Comparison of ENCODE assay signal across 8 mouse cellular contexts in the genomic region with DNA sequence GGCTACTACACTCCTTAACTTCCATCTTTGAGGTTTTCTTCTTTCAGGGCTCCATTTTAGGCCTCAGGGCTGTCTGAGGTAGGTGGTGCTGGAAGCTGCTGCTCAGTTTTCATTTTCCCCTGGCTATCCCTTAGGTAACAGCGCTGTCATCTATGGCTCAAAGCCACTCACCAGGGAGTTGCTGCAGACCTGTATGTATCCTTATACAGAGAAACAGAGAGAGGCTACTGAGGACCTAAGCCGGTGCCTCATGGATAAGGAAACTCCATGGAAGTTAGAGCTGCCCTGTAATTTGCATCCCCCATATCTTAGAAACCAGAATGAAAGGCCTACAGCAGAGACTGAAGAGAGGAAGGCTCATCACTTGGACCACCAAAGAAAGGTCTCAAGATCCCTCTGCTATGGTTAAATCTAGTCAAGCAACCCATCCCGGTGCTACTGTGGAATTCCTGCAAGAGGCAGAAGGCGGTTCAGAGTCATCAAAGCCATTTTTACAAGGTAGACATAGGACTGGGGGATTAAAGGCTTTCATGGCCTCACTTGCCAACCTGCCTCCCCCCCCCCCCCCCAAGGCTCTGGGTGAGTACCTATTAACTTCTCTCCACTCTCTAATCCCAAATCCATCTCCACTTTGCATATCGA. TPM values are rescaled to one million over a fixed set of nuclear protein-coding genes. Genes with fewer than 3 reads are reported as not detected.
DNase-seq lines count a peak whose midpoint lies in the region; ATAC-seq and TF ChIP-seq lines count a peak whose summit lies in the region.

No protein-coding gene starts in this region.

- H3K4me3 ChIP-seq in left cerebral cortex, adult 2 months = peak overlapping the region; percentile 55
- peak overlapping the region; percentile 62 for H3K4me3 ChIP-seq in embryonic facial prominence, embryonic 15.5 days (replicated peaks)
- peak overlapping the region; percentile 86 for H3K4me3 ChIP-seq in intestine, postnatal 0 days (ENCODE audit: low read depth, low read length)
- peak overlapping the region; percentile 70 for H3K4me3 ChIP-seq in neural tube, embryonic 14.5 days (ENCODE audit: low read depth, low read length)

- no peak for TF ChIP-seq CTCF in left cerebral cortex, adult 2 months (IDR thresholded peaks at IDR 0.05)
- TF ChIP-seq CTCF in intestine, postnatal 0 days (IDR thresholded peaks at IDR 0.05; ENCODE audit: low read depth) = no peak

- H3K27ac ChIP-seq in left cerebral cortex, adult 2 months = peak overlapping the region; percentile 96; the same call in 1 of the 2 replicates
- peak overlapping the region; percentile 91 for H3K27ac ChIP-seq in embryonic facial prominence, embryonic 15.5 days (replicated peaks)
- peak overlapping the region; percentile 97 for H3K27ac ChIP-seq in intestine, postnatal 0 days (ENCODE audit: low read depth, low read length)
- no peak overlapping the region for H3K27ac ChIP-seq in neural tube, embryonic 14.5 days (ENCODE audit: low read depth, low read length)

- peaks cover 18% of the 10 kb centered on the region for H3K36me3 ChIP-seq in embryonic facial prominence, embryonic 15.5 days
- H3K36me3 ChIP-seq in intestine, postnatal 0 days (ENCODE audit: control insufficient read depth, insufficient read depth) = peaks cover 9% of the 10 kb centered on the region
- peaks cover 18% of the 10 kb centered on the region for H3K36me3 ChIP-seq in neural tube, embryonic 14.5 days (ENCODE audit: control insufficient read depth, insufficient read depth, low read length)

- no peak for ATAC-seq in embryonic facial prominence, embryonic 15.5 days (ENCODE audit: insufficient number of reproducible peaks, low FRiP score, low TSS enrichment, low read depth)
- no peak for ATAC-seq in intestine, postnatal 0 days
- no peak for ATAC-seq in neural tube, embryonic 14.5 days (ENCODE audit: low read depth)

- 62% methylated on average over 5 of the region's 5 CpGs for WGBS in embryonic facial prominence, embryonic 15.5 days
- 64% methylated on average over 5 of the region's 5 CpGs for whole genome bisulfite sequencing in intestine, postnatal 0 days
- 82% methylated on average over 5 of the region's 5 CpGs for WGBS in neural tube, embryonic 14.5 days

- peak overlapping the region; percentile 31; the same call in 1 of the 2 replicates for H3K9ac ChIP-seq in embryonic facial prominence, embryonic 15.5 days
- peak overlapping the region; percentile 83 for H3K9ac ChIP-seq in intestine, postnatal 0 days (ENCODE audit: low read depth, low read length)
- peak overlapping the region; percentile 89 for H3K9ac ChIP-seq in neural tube, embryonic 14.5 days (replicated peaks; ENCODE audit: low read depth, low read length)

- no peak for DNase-seq in left cerebral cortex, adult 2 months (ENCODE audit: extremely low spot score in 1 of 2, low spot score in 2 of 2)
- DNase-seq in left cerebral cortex, postnatal 14 days (ENCODE audit: low spot score in 2 of 2) = no peak
- DNase-seq in layer of hippocampus, adult 9-10 months (ENCODE audit: low spot score) = no peak
- DNase-seq in gastrocnemius, postnatal 4 days (ENCODE audit: low spot score in 2 of 2) = no peak
- no peak for DNase-seq in urinary bladder, adult 2 months (ENCODE audit: low spot score)

- H3K9me3 ChIP-seq in embryonic facial prominence, embryonic 15.5 days (replicated peaks) = no peaks in the 10 kb centered on the region
- H3K9me3 ChIP-seq in intestine, postnatal 0 days (ENCODE audit: control insufficient read depth) = no peaks in the 10 kb centered on the region
- no peaks in the 10 kb centered on the region for H3K9me3 ChIP-seq in neural tube, embryonic 14.5 days (ENCODE audit: control insufficient read depth, low read length)

- H3K27me3 ChIP-seq in embryonic facial prominence, embryonic 15.5 days = no peaks in the 10 kb centered on the region
- H3K27me3 ChIP-seq in intestine, postnatal 0 days (replicated peaks; ENCODE audit: control insufficient read depth, insufficient read depth, low read length) = no peaks in the 10 kb centered on the region
- H3K27me3 ChIP-seq in neural tube, embryonic 14.5 days (ENCODE audit: control insufficient read depth, insufficient read depth, low read length) = no peaks in the 10 kb centered on the region

- intact Hi-C loops in left cerebral cortex, adult 2 months (cut with DNase I) = loop anchor here (5.0 kb wide), 1 partner anchor 188 kb away; no protein-coding TSS in a partner anchor
- intact Hi-C loops in left cerebral cortex, postnatal 14 days (cut with DNase I) = loop anchor here (5.0 kb wide), 1 partner anchor 58 kb away; the partner anchor contains the start of gene Dnajc5

- peak overlapping the region; percentile 94 for H3K4me2 ChIP-seq in embryonic facial prominence, embryonic 15.5 days (replicated peaks)
- H3K4me2 ChIP-seq in intestine, postnatal 0 days (replicated peaks; ENCODE audit: low read depth) = peak overlapping the region; percentile 90
- H3K4me2 ChIP-seq in neural tube, embryonic 14.5 days (ENCODE audit: low read depth, low read length) = peak overlapping the region; percentile 92

- H3K4me1 ChIP-seq in embryonic facial prominence, embryonic 15.5 days = peaks cover 27% of the 10 kb centered on the region
- peaks cover 13% of the 10 kb centered on the region; the same call in 1 of the 2 replicates for H3K4me1 ChIP-seq in intestine, postnatal 0 days (replicated peaks; ENCODE audit: control insufficient read depth, insufficient read depth, low read length)
- peaks cover 24% of the 10 kb centered on the region for H3K4me1 ChIP-seq in neural tube, embryonic 14.5 days (ENCODE audit: control insufficient read depth, insufficient read depth, low read length)

RNA-seq across cellular contexts. Expression of gene Uckl1, which starts 4.4 kb away (rescaled TPM):
- 10 to 100 TPM; 57.7 to 71.1 TPM for total RNA-seq in left cerebral cortex, adult 2 months (2021)
- 10 to 100 TPM; 41.2 to 42.9 TPM for total RNA-seq in left cerebral cortex, postnatal 14 days (2021)
- polyA plus RNA-seq in embryonic facial prominence, embryonic 15.5 days (2015; fragmentation: Nextera tagmentation; extraction: Ambion mirVana) = 50.7 and 55.7 TPM in 2 replicates
- polyA plus RNA-seq in intestine, postnatal 0 days (2015; fragmentation: Nextera tagmentation; extraction: Ambion mirVana) = 49.4 and 60.2 TPM in 2 replicates
- polyA plus RNA-seq in neural tube, embryonic 14.5 days (2014; fragmentation: Nextera tagmentation; extraction: Ambion mirVana) = 61.3 and 66.6 TPM in 2 replicates
- total RNA-seq in gastrocnemius, postnatal 4 days (2021) = 10 to 100 TPM; 40.2 to 49.9 TPM
- polyA plus RNA-seq in urinary bladder, adult 2 months (2012; rRNA removed) = 139 and 214 TPM in 2 replicates

RNA-seq across cellular contexts. Expression of gene Prpf6, which starts 11.4 kb away (rescaled TPM):
- total RNA-seq in left cerebral cortex, adult 2 months (2021) = 10 to 100 TPM; 54.4 to 57.4 TPM
- total RNA-seq in left cerebral cortex, postnatal 14 days (2021) = 10 to 100 TPM; 48.3 to 51.3 TPM
- 60.4 and 63.6 TPM in 2 replicates for polyA plus RNA-seq in embryonic facial prominence, embryonic 15.5 days (2015; fragmentation: Nextera tagmentation; extraction: Ambion mirVana)
- 30.6 and 33.9 TPM in 2 replicates for polyA plus RNA-seq in intestine, postnatal 0 days (2015; fragmentation: Nextera tagmentation; extraction: Ambion mirVana)
- 50.3 and 65.6 TPM in 2 replicates for polyA plus RNA-seq in neural tube, embryonic 14.5 days (2014; fragmentation: Nextera tagmentation; extraction: Ambion mirVana)
- 10 to 100 TPM; 41.9 to 43.9 TPM for total RNA-seq in gastrocnemius, postnatal 4 days (2021)
- 30.7 and 40.9 TPM in 2 replicates for polyA plus RNA-seq in urinary bladder, adult 2 months (2012; rRNA removed)

RNA-seq across cellular contexts. Expression of gene Zfp512b, which starts 12.4 kb away (rescaled TPM):
- 10 to 100 TPM; 83.1 to 93.8 TPM for total RNA-seq in left cerebral cortex, adult 2 months (2021)
- total RNA-seq in left cerebral cortex, postnatal 14 days (2021) = 100 to 1,000 TPM; 112 to 121 TPM
- 62.1 and 74.8 TPM in 2 replicates for polyA plus RNA-seq in embryonic facial prominence, embryonic 15.5 days (2015; fragmentation: Nextera tagmentation; extraction: Ambion mirVana)
- polyA plus RNA-seq in intestine, postnatal 0 days (2015; fragmentation: Nextera tagmentation; extraction: Ambion mirVana) = 13.0 and 16.2 TPM in 2 replicates
- 85.1 and 87.5 TPM in 2 replicates for polyA plus RNA-seq in neural tube, embryonic 14.5 days (2014; fragmentation: Nextera tagmentation; extraction: Ambion mirVana)
- total RNA-seq in gastrocnemius, postnatal 4 days (2021) = 10 to 100 TPM; 49.8 to 51.4 TPM
- 43.9 and 52.6 TPM in 2 replicates for polyA plus RNA-seq in urinary bladder, adult 2 months (2012; rRNA removed)

RNA-seq across cellular contexts. Expression of gene Samd10, which starts 18.8 kb away (rescaled TPM):
- 10 to 100 TPM; 21.5 to 22.0 TPM for total RNA-seq in left cerebral cortex, adult 2 months (2021)
- 10 to 100 TPM; 20.2 to 22.0 TPM for total RNA-seq in left cerebral cortex, postnatal 14 days (2021)
- polyA plus RNA-seq in embryonic facial prominence, embryonic 15.5 days (2015; fragmentation: Nextera tagmentation; extraction: Ambion mirVana) = 13.3 and 15.6 TPM in 2 replicates
- polyA plus RNA-seq in intestine, postnatal 0 days (2015; fragmentation: Nextera tagmentation; extraction: Ambion mirVana) = 18.5 and 18.8 TPM in 2 replicates
- polyA plus RNA-seq in neural tube, embryonic 14.5 days (2014; fragmentation: Nextera tagmentation; extraction: Ambion mirVana) = 189 and 220 TPM in 2 replicates
- total RNA-seq in gastrocnemius, postnatal 4 days (2021) = 1 to 10 TPM; 1.7 to 1.9 TPM
- polyA plus RNA-seq in urinary bladder, adult 2 months (2012; rRNA removed) = 14.7 and 20.2 TPM in 2 replicates

RNA-seq across cellular contexts. Expression of gene Dnajc5, which starts 60.0 kb away (rescaled TPM):
- total RNA-seq in left cerebral cortex, adult 2 months (2021) = 100 to 1,000 TPM; 288 to 300 TPM
- total RNA-seq in left cerebral cortex, postnatal 14 days (2021) = 100 to 1,000 TPM; 300 to 308 TPM
- polyA plus RNA-seq in embryonic facial prominence, embryonic 15.5 days (2015; fragmentation: Nextera tagmentation; extraction: Ambion mirVana) = 87.7 and 92.0 TPM in 2 replicates
- polyA plus RNA-seq in intestine, postnatal 0 days (2015; fragmentation: Nextera tagmentation; extraction: Ambion mirVana) = 60.4 and 62.9 TPM in 2 replicates
- 245 and 250 TPM in 2 replicates for polyA plus RNA-seq in neural tube, embryonic 14.5 days (2014; fragmentation: Nextera tagmentation; extraction: Ambion mirVana)
- total RNA-seq in gastrocnemius, postnatal 4 days (2021) = 10 to 100 TPM; 84.7 to 88.0 TPM
- 51.2 and 52.7 TPM in 2 replicates for polyA plus RNA-seq in urinary bladder, adult 2 months (2012; rRNA removed)

Comparison
In these comparisons a context has a peak if more than half of its experiments do, and no peak if none do; other contexts are left out.
1. H3K9ac ChIP-seq: peak in every context shown above with its lines; median percentile 89 in neural tube, embryonic 14.5 days; 83 in intestine, postnatal 0 days; 31 in embryonic facial prominence, embryonic 15.5 days.